Mouse (Mus musculus) urinary bladder, postnatal 10 days (tissue): Measurements from ENCODE around the gene Manea.
"Not testable (repeated sequence)": the region's sequence is repeated elsewhere in the genome, so short reads cannot be mapped to it uniquely, and the experiment has no call there.

Experiments
- DNase-seq: peaks from one replicate; pipeline ENCODE4 v3.0.0; 2022; ENCODE audit warnings: low spot score

Manea gene

DNA sequence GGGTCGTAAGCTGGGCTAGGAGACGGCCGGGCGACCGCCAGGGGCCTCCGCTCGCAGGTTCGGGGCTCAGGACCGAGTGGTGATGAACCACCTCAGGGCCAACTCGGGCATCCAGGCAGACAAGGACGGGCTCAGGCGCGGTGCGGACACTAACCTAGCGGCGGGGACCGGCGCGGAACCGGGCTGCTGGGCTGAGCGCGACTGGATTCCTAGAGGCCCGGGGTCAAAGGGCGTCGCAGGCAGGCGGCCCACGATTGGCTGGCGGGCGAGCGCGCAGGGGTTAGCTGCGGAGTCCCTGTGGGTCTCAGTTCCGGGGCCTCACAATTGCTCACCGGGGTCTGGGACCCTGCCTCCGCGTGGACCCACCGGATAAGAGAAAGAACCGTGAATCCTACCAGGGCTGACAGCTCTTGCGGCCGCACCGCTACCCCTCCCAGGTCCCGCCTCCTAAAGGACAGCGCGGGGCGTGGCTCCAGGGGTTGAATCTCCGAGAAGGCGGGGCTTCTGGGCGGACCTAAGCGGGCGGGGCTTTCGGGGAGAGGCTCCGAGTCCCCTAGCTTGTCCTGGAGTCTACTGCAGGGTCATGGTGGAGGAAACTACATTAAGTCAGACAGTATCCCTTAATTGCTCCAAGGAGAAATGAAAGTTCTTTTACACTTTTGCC is at the start of gene Manea:
Gene Manea (minus strand): TSS at position 449 of the 664 bp plus-strand sequence.
- DNase-seq, result peak; percentile 66

DNA sequence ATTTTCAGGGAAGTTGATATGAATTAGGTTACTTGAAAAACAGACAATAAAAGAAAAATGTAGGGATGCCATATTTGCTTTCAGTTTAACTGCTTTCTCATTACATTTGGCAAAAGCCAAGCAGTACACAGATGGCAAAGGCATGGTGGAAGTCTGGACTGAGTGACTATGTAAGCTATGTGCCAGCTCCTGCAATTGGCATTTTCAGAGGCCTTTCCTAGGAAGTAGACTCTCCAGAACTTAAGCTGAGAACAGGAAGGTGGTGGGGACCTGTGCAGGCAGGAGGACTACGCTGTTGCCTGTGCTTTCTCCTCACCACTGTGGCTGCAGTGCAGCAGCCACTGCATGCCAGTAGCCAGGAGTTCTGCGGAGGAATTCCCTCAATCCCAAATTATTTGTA is 7.9 kb upstream of the Manea start:
- no peak for DNase-seq

GRCm38 (mm10) chr4:26353643-26354231 is 7.0 kb upstream of the Manea start:
- no peak for DNase-seq

DNA sequence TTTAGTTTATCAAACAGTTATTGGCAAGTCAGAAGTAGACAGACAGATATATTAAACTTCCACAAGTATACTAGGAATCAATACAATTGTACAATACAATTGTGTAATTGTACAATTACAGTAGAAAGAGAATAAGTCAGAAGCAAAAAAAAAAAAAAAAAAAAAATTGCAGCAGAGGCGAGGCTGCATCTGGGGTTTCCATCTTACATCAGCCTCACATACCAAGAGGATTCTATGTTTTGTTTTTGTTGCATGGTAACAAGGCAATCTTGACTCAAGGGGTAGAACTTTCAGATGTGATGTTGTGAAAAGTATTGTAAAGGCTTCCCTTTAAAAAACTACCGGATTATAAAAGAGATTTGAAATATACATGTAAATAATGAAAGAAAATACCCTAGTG is 548 bp upstream of the Manea start:
- no peak for DNase-seq

DNA sequence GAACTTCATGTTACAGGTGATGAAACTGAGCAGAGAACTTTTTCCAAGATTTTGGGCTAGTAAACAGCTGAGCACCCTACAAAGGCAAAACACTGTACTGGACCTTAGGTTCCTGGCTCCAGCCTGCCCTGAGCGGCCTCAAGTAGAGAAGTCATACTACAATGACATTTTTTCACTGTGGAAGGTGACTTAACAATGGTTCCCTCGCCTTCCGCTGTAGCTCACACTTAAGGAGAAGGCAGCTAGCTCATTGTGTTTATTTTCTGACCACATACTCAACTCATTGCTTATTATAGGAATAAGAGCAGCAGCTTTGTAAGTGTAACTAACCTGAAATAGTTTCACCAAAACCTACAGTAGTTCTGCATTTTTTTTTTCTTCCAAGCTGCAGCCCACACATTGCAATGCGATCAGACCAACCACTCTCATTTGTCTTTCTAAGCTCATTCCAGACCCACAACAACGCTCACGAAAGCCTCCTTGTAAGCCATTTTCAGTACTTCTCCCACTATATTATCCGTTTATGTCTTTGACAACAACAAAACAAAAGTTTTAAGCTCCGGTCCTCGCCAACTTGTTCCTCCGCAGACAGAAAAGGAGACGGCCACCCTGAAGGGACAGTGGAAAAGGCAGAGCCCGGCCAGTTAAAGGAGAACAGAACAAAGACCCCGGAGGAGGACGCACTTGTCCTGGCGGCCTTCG is 799 bp downstream of the Manea start:
- no peak for DNase-seq

DNA sequence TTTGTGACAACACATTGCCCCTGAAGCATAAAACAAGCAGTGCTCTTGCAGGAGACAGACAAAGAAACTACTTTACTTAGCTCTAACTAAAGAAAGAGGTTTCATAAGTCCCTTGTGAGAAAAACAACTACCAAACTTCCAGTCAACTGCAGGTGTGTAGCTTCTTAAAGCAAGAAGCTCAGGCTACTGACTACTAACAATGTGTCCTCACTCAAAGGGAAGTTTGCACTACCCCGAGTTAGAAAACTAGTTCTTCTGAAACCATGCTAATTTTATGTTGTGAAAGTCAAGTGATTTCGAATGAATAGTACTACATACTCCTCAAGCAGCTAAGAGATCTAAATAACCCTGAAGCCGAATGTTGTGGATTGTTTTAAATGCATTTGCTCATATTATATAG is 1.6 kb downstream of the Manea start:
- DNase-seq, result no peak

- DNase-seq, result no peak
Measured at GRCm38 (mm10) chr4:26342346-26342745, 4.3 kb downstream of the Manea start.

GRCm38 (mm10) chr4:26338604-26339003 is 8.1 kb downstream of the Manea start:
- DNase-seq, result no peak

- no peak for DNase-seq
Measured at GRCm38 (mm10) chr4:26336563-26336962, 10.1 kb downstream of the Manea start.

DNA sequence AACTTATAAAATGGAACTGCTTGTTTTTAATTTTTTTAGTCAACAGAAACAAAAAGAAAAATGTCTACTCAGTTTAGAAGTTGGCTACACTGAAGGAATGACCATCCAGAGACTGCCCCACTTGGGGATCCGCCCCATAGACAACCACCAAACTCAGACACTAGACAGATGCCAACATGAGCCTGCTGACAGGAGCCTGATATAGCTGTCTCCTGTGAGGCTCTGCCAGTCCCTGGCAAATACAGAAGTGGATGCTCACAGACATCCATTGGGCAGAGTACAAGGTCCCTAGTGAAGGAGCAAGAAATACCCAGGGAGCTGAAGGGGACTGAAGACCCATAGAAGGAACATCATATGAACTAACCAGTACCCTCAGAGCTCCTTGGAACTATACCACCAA is 42.0 kb downstream of the Manea start:
- DNase-seq, result not testable (repeated sequence)

- DNase-seq, result no peak
Measured at GRCm38 (mm10) chr4:26277112-26277716, 69.5 kb downstream of the Manea start.

DNA sequence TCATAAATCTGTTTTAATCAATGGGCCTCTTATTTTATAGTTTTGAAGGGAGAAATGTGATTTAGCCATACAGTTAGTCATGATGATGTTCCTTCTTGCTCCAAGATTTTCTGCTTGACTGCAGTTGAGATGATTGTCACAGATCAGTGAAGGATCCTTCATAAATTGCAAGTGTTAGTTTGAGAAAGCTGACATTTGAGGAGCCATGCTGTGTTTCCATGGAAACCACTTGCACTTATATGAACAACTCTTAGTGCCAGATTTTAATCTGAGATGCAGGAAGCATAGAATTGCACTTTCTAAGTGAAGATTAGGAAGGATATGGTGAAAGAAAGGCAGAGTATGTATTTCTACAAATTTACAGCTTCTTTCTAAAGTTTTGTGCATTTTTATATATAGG is 70.4 kb downstream of the Manea start:
- DNase-seq, result no peak

DNA sequence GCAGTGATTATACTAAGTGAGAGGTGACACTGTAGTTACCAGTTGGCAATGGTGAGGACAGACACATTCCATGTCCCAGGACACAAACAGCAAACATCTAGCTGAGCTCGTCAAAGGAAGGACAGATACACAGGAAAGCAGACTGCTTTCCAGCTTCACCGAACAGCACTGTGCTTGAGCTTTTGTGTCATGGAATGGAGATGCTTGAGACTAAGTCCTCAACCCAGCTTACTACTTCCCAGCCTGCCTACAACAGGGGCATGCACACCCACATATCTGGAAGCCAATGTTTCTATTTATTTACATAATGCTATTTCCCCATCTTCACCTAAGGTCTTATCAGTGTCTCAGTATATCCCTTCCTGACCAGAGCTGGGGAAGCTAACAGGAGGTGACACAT is 70.9 kb downstream of the Manea start:
- DNase-seq, result no peak
